Mouse (Mus musculus) midbrain, postnatal 0 days (tissue): ENCODE measurements at regions not wholly inside any gene's neighbourhood (a gene's known extent, or its start where the extent isn't known, plus 50 kb on each side); places are given as distances from the start of the nearest gene placed in this dataset.

Experiments used
- ATAC-seq: fragments of 200-750 bp; cut with Nextera tagmentation; 2 replicates; pipeline ENCODE4 v1.8.0; 2017; ENCODE audit warnings: moderate number of reproducible peaks, mild to moderate bottlenecking, moderate TSS enrichment, moderate library complexity; ENCODE audit not compliant: low FRiP score
- DNase-seq: peaks from one replicate; pipeline ENCODE4 v3.0.0-alpha.2; 2015; ENCODE audit warnings: low spot score
- H3K27ac ChIP-seq: fragments of 300-500 bp; sonication (generic); 2 replicates; pipeline ENCODE4 v1.5.1; 2014; ENCODE audit warnings: low read depth, mild to moderate bottlenecking, low read length, mixed read lengths
- H3K27me3 ChIP-seq: fragments of 300-500 bp; sonication (generic); 2 replicates; pipeline ENCODE4 v1.6.1; 2014; ENCODE audit warnings: low read length, control low read depth, mixed read lengths; ENCODE audit not compliant: insufficient read depth
- H3K36me3 ChIP-seq: fragments of 300-500 bp; sonication (generic); 2 replicates; pipeline ENCODE4 v1.6.1; 2014; ENCODE audit warnings: low read length, control low read depth, mixed read lengths; ENCODE audit not compliant: insufficient read depth
- H3K4me1 ChIP-seq: fragments of 300-500 bp; sonication (generic); 2 replicates; pipeline ENCODE4 v1.6.1; 2014; ENCODE audit warnings: mild to moderate bottlenecking, control low read depth, antibody characterized with exemption, low read length, mixed read lengths; ENCODE audit not compliant: insufficient read depth
- H3K4me2 ChIP-seq: fragments of 300-500 bp; sonication (generic); 2 replicates; pipeline ENCODE4 v1.6.1; 2014; ENCODE audit warnings: low read depth, mild to moderate bottlenecking, low read length, mixed read lengths; ENCODE audit not compliant: poor library complexity, severe bottlenecking
- H3K4me3 ChIP-seq: fragments of 300-500 bp; sonication (generic); 2 replicates; pipeline ENCODE4 v1.5.1; 2014; ENCODE audit warnings: low read depth, mild to moderate bottlenecking, low read length, moderate library complexity
- H3K9ac ChIP-seq: fragments of 300-500 bp; sonication (generic); replicated peaks from 2 replicates; pipeline ENCODE4 v1.6.1; 2014; ENCODE audit warnings: mild to moderate bottlenecking, low read length, moderate library complexity, mixed read lengths; ENCODE audit not compliant: poor library complexity, severe bottlenecking
- H3K9me3 ChIP-seq: fragments of 300-500 bp; sonication (generic); 2 replicates; pipeline ENCODE4 v1.6.1; 2016; ENCODE audit warnings: low read length, control low read depth
- CTCF ChIP-seq: IDR thresholded peaks from 2 replicates; pipeline ENCODE4 v1.5.1; 2016; ENCODE audit warnings: antibody characterized with exemption, mild to moderate bottlenecking
- WGBS: fragments of 180-500 bp; shearing (Covaris S2); extraction: QIAGEN DNeasy Blood & Tissue Kit; methylation state at CpG from one replicate; pipeline ENCODE4 v1.1.7; 2014; 5-methylcytosine and 5-hydroxymethylcytosine counted together

GRCm38 (mm10) chr13:5804381-5804941 is 56.8 kb upstream of the Klf6 start:
- TF ChIP-seq CTCF: no peak
- WGBS: 40% methylated on average over 7 of the region's 7 CpGs
- Histone ChIP-seq H3K27ac (no peak overlapping the region), H3K9ac (no peak overlapping the region), H3K4me1 (no peaks in the 10 kb centered on the region), H3K9me3 (no peaks in the 10 kb centered on the region), H3K4me2 (no peak overlapping the region), H3K36me3 (no peaks in the 10 kb centered on the region), H3K4me3 (no peak overlapping the region), H3K27me3 (no peaks in the 10 kb centered on the region)
- ATAC-seq: no peak
- no peak for DNase-seq

GRCm38 (mm10) chr13:5808380-5808779 is 52.9 kb upstream of the Klf6 start:
- Histone ChIP-seq H3K4me3 (no peak overlapping the region), H3K27ac (no peak overlapping the region), H3K27me3 (no peaks in the 10 kb centered on the region), H3K4me2 (no peak overlapping the region), H3K9me3 (no peaks in the 10 kb centered on the region), H3K4me1 (no peaks in the 10 kb centered on the region), H3K36me3 (no peaks in the 10 kb centered on the region), H3K9ac (no peak overlapping the region)
- 90% methylated on average over 2 of the region's 2 CpGs for WGBS
- TF ChIP-seq CTCF: no peak
- DNase-seq: no peak
- ATAC-seq: no peak
